Comparison of ENCODE assay signal across 14 mouse cellular contexts in genomic region chr8:83038575-83038974, GRCm38 (mm10).
A peak's percentile ranks its signal among the peaks of the same experiment; 100 is the strongest.
DNase-seq lines count a peak whose midpoint lies in the region; ATAC-seq and TF ChIP-seq lines count a peak whose summit lies in the region.
"Had no signal": no experiment of that assay in that cellular context is flagged by ENCODE, and none has a peak within 500 bp of the region (broad histone marks: within the 10 kb centered on the region; RNA-seq: fewer than 3 reads in every experiment).

No protein-coding gene starts in this region.

- no peak for DNase-seq in heart, adult 2 months
- no peak for DNase-seq in heart, postnatal 4 days
- peak; percentile 28 for DNase-seq in urinary bladder, postnatal 14 days (ENCODE audit: low spot score)
- DNase-seq in urinary bladder, postnatal 25 days (ENCODE audit: low spot score) = no peak
- peak; percentile 78 to 90 for DNase-seq in left cerebral cortex, postnatal 25 days (ENCODE audit: low spot score in 2 of 2)
- no peak for DNase-seq in adrenal gland, adult 2 months
- DNase-seq: kidney, adult 11 months; thymus, postnatal 36 days had no signal

- peaks cover 2% of the 10 kb centered on the region for H3K36me3 ChIP-seq in heart, adult 2 months (ENCODE audit: control insufficient read depth, insufficient read depth, low read length)
- H3K36me3 ChIP-seq in kidney, embryonic 16.5 days (ENCODE audit: insufficient read depth, low read length) = no peaks in the 10 kb centered on the region
- H3K36me3 ChIP-seq: heart, embryonic 12.5 days had no signal

- TF ChIP-seq POLR2A in heart, adult 2 months (IDR thresholded peaks at IDR 0.05; ENCODE audit: insufficient read depth, low read depth, low read length) = no peak

- 70% methylated on average over 10 of the region's 10 CpGs for WGBS in heart, adult 2 months
- 66% methylated on average over 10 of the region's 10 CpGs for WGBS in kidney, embryonic 16.5 days

- H3K27ac ChIP-seq in heart, adult 2 months = no peak overlapping the region
- no peak overlapping the region for H3K27ac ChIP-seq in kidney, embryonic 16.5 days (ENCODE audit: low read length)
- H3K27ac ChIP-seq: hindbrain, embryonic 13.5 days had no signal

- H3K9ac ChIP-seq in heart, adult 2 months (ENCODE audit: low read depth, low read length) = no peak overlapping the region
- H3K9ac ChIP-seq in kidney, embryonic 16.5 days (replicated peaks; ENCODE audit: low read length) = no peak overlapping the region
- H3K9ac ChIP-seq: heart, embryonic 12.5 days; hindbrain, embryonic 13.5 days had no signal

- TF ChIP-seq EP300 in heart, adult 2 months (IDR thresholded peaks at IDR 0.05; ENCODE audit: insufficient read depth, low read depth, low read length) = peak; percentile 64; the same call in 1 of the 2 replicates

- no peaks in the 10 kb centered on the region for H3K9me3 ChIP-seq in kidney, embryonic 16.5 days (ENCODE audit: low read length)
- H3K9me3 ChIP-seq: heart, embryonic 12.5 days; hindbrain, embryonic 13.5 days had no signal

- no peak overlapping the region for H3K4me2 ChIP-seq in kidney, embryonic 16.5 days (replicated peaks; ENCODE audit: low read depth, low read length)
- H3K4me2 ChIP-seq: heart, embryonic 12.5 days; hindbrain, embryonic 13.5 days had no signal

- no peak for TF ChIP-seq CTCF in heart, adult 2 months (IDR thresholded peaks at IDR 0.05)

- H3K79me2 ChIP-seq in heart, adult 2 months (replicated peaks; ENCODE audit: control insufficient read depth, insufficient read depth, low read length) = no peaks in the 10 kb centered on the region; the same call in 1 of the 2 replicates

- peaks cover 8% of the 10 kb centered on the region for H3K4me1 ChIP-seq in heart, adult 2 months (ENCODE audit: control insufficient read depth, insufficient read depth, low read length)
- no peaks in the 10 kb centered on the region for H3K4me1 ChIP-seq in kidney, embryonic 16.5 days (ENCODE audit: insufficient read depth, low read length)
- H3K4me1 ChIP-seq: heart, embryonic 12.5 days; hindbrain, embryonic 13.5 days had no signal

- intact Hi-C loops in heart, adult 2 months (cut with DNase I) = loop anchor here (5.0 kb wide), 1 partner anchor 96 kb away; no protein-coding TSS in a partner anchor
- intact Hi-C loops in left cerebral cortex, postnatal 25 days (cut with DNase I) = loop anchor here (5.0 kb wide), 1 partner anchor 176 kb away; the partner anchor contains the start of gene Rnf150

- H3K4me3 ChIP-seq in heart, adult 2 months = no peak overlapping the region
- no peak overlapping the region for H3K4me3 ChIP-seq in kidney, embryonic 16.5 days (ENCODE audit: low read length)
- H3K4me3 ChIP-seq: heart, embryonic 12.5 days; hindbrain, embryonic 13.5 days; myocyte had no signal

- H3K27me3 ChIP-seq in heart, adult 2 months (ENCODE audit: control insufficient read depth, insufficient read depth, low read length) = no peaks in the 10 kb centered on the region
- no peaks in the 10 kb centered on the region for H3K27me3 ChIP-seq in kidney, embryonic 16.5 days (ENCODE audit: insufficient read depth, low read length)
- H3K27me3 ChIP-seq: heart, embryonic 12.5 days; hindbrain, embryonic 13.5 days had no signal

- ATAC-seq in monocyte, adult 5-6 weeks (replicated peaks; ENCODE audit: insufficient number of reproducible peaks, low FRiP score, low TSS enrichment, poor library complexity, severe bottlenecking) = no peak
- ATAC-seq in kidney, embryonic 16.5 days (ENCODE audit: low FRiP score, low TSS enrichment) = no peak
- ATAC-seq: forebrain, embryonic 14.5 days had no signal

Comparison
In these comparisons a context has a peak if more than half of its experiments do, and no peak if none do; other contexts are left out.
1. DNase-seq: peak in urinary bladder, postnatal 14 days (single experiment) and left cerebral cortex, postnatal 25 days (2 of 2); none in heart, adult 2 months (0 of 2), heart, postnatal 4 days (single experiment), urinary bladder, postnatal 25 days (single experiment) and adrenal gland, adult 2 months (single experiment).